Mouse (Mus musculus) stomach, postnatal 0 days (tissue): Measurements from ENCODE around the gene Gm45233. TPM values are rescaled to one million over a fixed set of nuclear protein-coding genes. Genes with fewer than 3 reads are reported as not detected.

Experiments used
- ATAC-seq: fragments of 200-750 bp; cut with Nextera tagmentation; 2 replicates; pipeline ENCODE4 v1.8.0; 2017; ENCODE audit not compliant: low FRiP score, low TSS enrichment
- DNase-seq: peaks from one replicate; pipeline ENCODE4 v3.0.0-alpha.2; 2016; ENCODE audit warnings: low spot score
- H3K27ac ChIP-seq: fragments of 300-500 bp; sonication (generic); replicated peaks from 2 replicates; pipeline ENCODE4 v1.5.1; 2014; ENCODE audit warnings: mild to moderate bottlenecking, control low read depth
- H3K27me3 ChIP-seq: fragments of 300-500 bp; sonication (generic); 2 replicates; pipeline ENCODE4 v1.6.1; 2014; ENCODE audit warnings: low read length; ENCODE audit not compliant: control insufficient read depth, insufficient read depth
- H3K36me3 ChIP-seq: fragments of 300-500 bp; sonication (generic); 2 replicates; pipeline ENCODE4 v1.6.1; 2014; ENCODE audit warnings: low read length, mixed read lengths; ENCODE audit not compliant: control insufficient read depth, insufficient read depth
- H3K4me1 ChIP-seq: fragments of 300-500 bp; sonication (generic); replicated peaks from 2 replicates; pipeline ENCODE4 v1.6.1; 2014; ENCODE audit warnings: antibody characterized with exemption; ENCODE audit not compliant: control insufficient read depth, insufficient read depth
- H3K4me2 ChIP-seq: fragments of 300-500 bp; sonication (generic); replicated peaks from 2 replicates; pipeline ENCODE4 v1.6.1; 2014; ENCODE audit warnings: low read depth, mild to moderate bottlenecking, control low read depth, moderate library complexity
- H3K4me3 ChIP-seq: fragments of 300-500 bp; sonication (generic); 2 replicates; pipeline ENCODE4 v1.5.1; 2014; ENCODE audit warnings: low read depth, low read length, control low read depth
- H3K9ac ChIP-seq: fragments of 300-500 bp; sonication (generic); 2 replicates; pipeline ENCODE4 v1.6.1; 2014; ENCODE audit warnings: mild to moderate bottlenecking, low read length, control low read depth, mixed read lengths
- H3K9me3 ChIP-seq: fragments of 300-500 bp; sonication (generic); 2 replicates; pipeline ENCODE4 v1.6.1; 2016; ENCODE audit warnings: low read length; ENCODE audit not compliant: control insufficient read depth
- CTCF ChIP-seq: IDR thresholded peaks from 2 replicates; pipeline ENCODE4 v1.5.1; 2016; ENCODE audit warnings: antibody characterized with exemption, low read depth, mild to moderate bottlenecking, moderate library complexity
- EP300 ChIP-seq: optimal IDR thresholded peaks from 2 replicates; pipeline ENCODE3; 2016; ENCODE audit warnings: antibody characterized with exemption
- WGBS: fragments of 180-500 bp; shearing (Covaris S2); extraction: QIAGEN DNeasy Blood & Tissue Kit; methylation state at CpG from one replicate; pipeline ENCODE4 v1.1.7; 2014; 5-methylcytosine and 5-hydroxymethylcytosine counted together
- microRNA-seq: library from miRNA; unstranded; fragments of <30 nt; microRNA quantifications from one replicate; pipeline ENCODE4, GENCODE M21; 2016
- polyA plus RNA-seq: library from polyadenylated mRNA; unstranded; fragments of >200 nt; fragmentation: Nextera tagmentation; extraction: Ambion mirVana; gene quantifications from 2 replicates; pipeline ENCODE4 v1.2.1, GENCODE M21; 2015

The Gm45233 gene
- polyA plus RNA-seq, 1 experiment from 2014 or later, result 0.46 TPM

- no peak overlapping the region for H3K9ac ChIP-seq
- DNase-seq, result peak; percentile 34
- TF ChIP-seq EP300, result no peak
- TF ChIP-seq CTCF, result peak; percentile 76
- H3K4me2 ChIP-seq, result no peak overlapping the region
- no peak overlapping the region for H3K4me3 ChIP-seq
- WGBS, result 16% methylated on average over 21 of the region's 21 CpGs
- no peaks in the 10 kb centered on the region for H3K27me3 ChIP-seq
- H3K9me3 ChIP-seq, result no peaks in the 10 kb centered on the region
- H3K4me1 ChIP-seq, result no peaks in the 10 kb centered on the region
- H3K27ac ChIP-seq, result no peak overlapping the region
- ATAC-seq, result no peak
- H3K36me3 ChIP-seq, result no peaks in the 10 kb centered on the region
Measured at GRCm38 (mm10) chr7:43495343-43496021, 51.6 kb downstream of the Gm45233 start.

GRCm38 (mm10) chr7:43511707-43512478 is 68.0 kb downstream of the Gm45233 start:
- Histone ChIP-seq H3K27me3 (no peaks in the 10 kb centered on the region), H3K9ac (no peak overlapping the region), H3K27ac (no peak overlapping the region), H3K4me1 (no peaks in the 10 kb centered on the region), H3K4me3 (no peak overlapping the region), H3K9me3 (no peaks in the 10 kb centered on the region), H3K36me3 (no peaks in the 10 kb centered on the region), H3K4me2 (no peak overlapping the region)
- TF ChIP-seq EP300, result no peak
- TF ChIP-seq CTCF, result no peak
- WGBS, result 43% methylated on average over 4 of the region's 4 CpGs
- ATAC-seq, result no peak
- no peak for DNase-seq

DNA sequence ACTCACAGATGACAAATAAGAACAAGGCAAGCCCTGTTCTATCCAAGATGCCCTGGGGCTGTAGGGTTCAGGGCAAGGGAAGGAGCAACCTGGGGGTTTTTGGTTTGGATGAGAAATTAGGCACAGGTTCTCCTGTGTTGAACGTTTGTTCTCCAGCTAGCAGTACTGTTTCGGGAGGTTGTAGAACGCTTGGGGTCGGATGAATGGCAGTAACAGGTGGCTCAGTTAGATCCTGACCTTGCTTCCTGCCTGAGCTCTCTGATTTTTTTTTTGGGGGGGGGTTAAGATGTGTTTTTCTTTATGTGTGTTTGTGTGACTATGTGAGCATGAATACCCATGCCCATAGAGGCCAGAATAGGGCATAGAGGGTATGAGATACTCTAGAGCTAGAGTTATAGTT is 68.6 kb downstream of the Gm45233 start:
- no peak for TF ChIP-seq CTCF
- no peak for TF ChIP-seq EP300

More for the DNA sequence above, 68.6 kb downstream of the Gm45233 start:
- DNase-seq (no peak), ATAC-seq (no peak)
- no peaks in the 10 kb centered on the region for H3K4me1 ChIP-seq
- H3K9me3 ChIP-seq, result no peaks in the 10 kb centered on the region
- 78% methylated on average over 4 of the region's 4 CpGs for WGBS
- H3K27ac ChIP-seq, result no peak overlapping the region
- H3K27me3 ChIP-seq, result no peaks in the 10 kb centered on the region
- no peak overlapping the region for H3K9ac ChIP-seq
- no peaks in the 10 kb centered on the region for H3K36me3 ChIP-seq
- no peak overlapping the region for H3K4me2 ChIP-seq
- H3K4me3 ChIP-seq, result no peak overlapping the region

Small RNAs within 50 kb of the gene (microRNA-seq; reads per million reads assigned to microRNA genes)
- gene Mir7051, result not detected

Other genes with a start within 250 kb of the Gm45233 start
- 5.4 and 6.5 TPM in 2 replicates for gene Zfp715, start 130.8 kb upstream of the Gm45233 start, polyA plus RNA-seq
- gene Siglecf, start 92.8 kb upstream of the Gm45233 start, polyA plus RNA-seq, result 0.04 and 0.10 TPM in 2 replicates
- 0.12 and 0.17 TPM in 2 replicates for gene Siglecg, start 35.9 kb upstream of the Gm45233 start, polyA plus RNA-seq
- gene Lim2, start 16.5 kb upstream of the Gm45233 start, polyA plus RNA-seq, result 0.11 and 0.23 TPM in 2 replicates
- gene Nkg7, start 7.1 kb upstream of the Gm45233 start, polyA plus RNA-seq, result 0.62 and 0.79 TPM in 2 replicates
- not detected in 2 replicates for gene Cldnd2, start 3.3 kb upstream of the Gm45233 start, polyA plus RNA-seq
- 513 and 521 TPM in 2 replicates for gene Etfb, start within 50 bp of the Gm45233 start, polyA plus RNA-seq
- 36.1 and 40.5 TPM in 2 replicates for gene Vsig10l, start 19.0 kb downstream of the Gm45233 start, polyA plus RNA-seq
- 0.34 and 0.35 TPM in 2 replicates for gene Iglon5, start 45.9 kb downstream of the Gm45233 start, polyA plus RNA-seq
- gene 4931406B18Rik, start 61.8 kb downstream of the Gm45233 start, polyA plus RNA-seq, result 0.02 TPM in 1 of 2 replicates, not detected in the other
- gene Cd33, start 100.3 kb downstream of the Gm45233 start, polyA plus RNA-seq, result 2.0 and 2.1 TPM in 2 replicates
- 1.2 TPM in 2 replicates for gene Zfp658, start 118.1 kb downstream of the Gm45233 start, polyA plus RNA-seq
- gene Zfp719, start 135.5 kb downstream of the Gm45233 start, polyA plus RNA-seq, result 4.2 and 4.6 TPM in 2 replicates
- not detected in 2 replicates for gene Zfp819, start 163.0 kb downstream of the Gm45233 start, polyA plus RNA-seq
- 0.07 TPM in 1 of 2 replicates, not detected in the other for gene Ceacam18, start 190.6 kb downstream of the Gm45233 start, polyA plus RNA-seq
- gene Siglece, start 216.0 kb downstream of the Gm45233 start, polyA plus RNA-seq, result 0.87 and 1.3 TPM in 2 replicates
- gene Ctu1, start 227.9 kb downstream of the Gm45233 start, polyA plus RNA-seq, result 8.5 and 9.0 TPM in 2 replicates
- 4.5 and 5.8 TPM in 2 replicates for gene Klk14, start 246.3 kb downstream of the Gm45233 start, polyA plus RNA-seq